Mouse (Mus musculus): ENCODE data around the gene Apbb2.

Apbb2 gene

DNA sequence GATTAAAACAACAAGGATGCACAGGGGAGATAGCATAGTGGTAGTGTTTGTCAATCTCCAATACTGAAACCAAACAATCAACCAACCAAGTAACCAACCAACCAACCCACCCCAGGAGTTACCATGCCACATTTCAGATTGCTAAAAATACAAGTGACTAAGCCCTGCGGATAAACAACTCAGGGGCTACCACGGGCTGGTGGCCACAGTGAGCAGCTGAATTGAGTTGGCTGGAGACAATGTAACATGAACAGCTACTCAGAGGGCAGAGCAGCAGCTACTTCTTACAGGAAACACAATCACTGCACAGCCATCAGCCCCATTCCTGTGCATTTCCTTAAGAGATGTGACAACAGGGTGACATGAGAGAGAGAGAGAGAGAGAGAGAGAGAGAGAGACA lies 274.4 kb downstream of the Apbb2 start:
- DNase-seq (ENCODE audit: low read depth, low spot score) = no peak

DNA sequence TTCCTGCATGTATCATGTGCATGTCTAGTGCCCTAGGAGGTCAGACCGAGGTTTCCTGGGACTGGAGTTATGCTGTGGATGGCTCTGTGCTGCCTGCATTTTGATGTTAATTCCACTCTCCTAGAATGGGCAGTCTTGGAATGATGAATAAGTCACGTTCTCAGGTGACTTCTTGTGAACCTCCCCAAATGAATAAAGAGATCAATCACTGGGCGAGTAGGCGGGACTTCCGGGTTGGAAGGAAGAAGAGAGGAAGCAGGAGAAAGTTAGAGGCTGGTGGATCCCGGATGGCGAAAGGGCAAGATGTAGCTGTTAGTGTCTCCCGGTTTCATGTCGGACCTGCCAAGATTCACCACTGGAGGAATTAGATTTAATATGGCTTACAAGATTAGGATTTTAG lies 276.3 kb downstream of the Apbb2 start:
- no peak for DNase-seq (ENCODE audit: low read depth, low spot score)

DNA sequence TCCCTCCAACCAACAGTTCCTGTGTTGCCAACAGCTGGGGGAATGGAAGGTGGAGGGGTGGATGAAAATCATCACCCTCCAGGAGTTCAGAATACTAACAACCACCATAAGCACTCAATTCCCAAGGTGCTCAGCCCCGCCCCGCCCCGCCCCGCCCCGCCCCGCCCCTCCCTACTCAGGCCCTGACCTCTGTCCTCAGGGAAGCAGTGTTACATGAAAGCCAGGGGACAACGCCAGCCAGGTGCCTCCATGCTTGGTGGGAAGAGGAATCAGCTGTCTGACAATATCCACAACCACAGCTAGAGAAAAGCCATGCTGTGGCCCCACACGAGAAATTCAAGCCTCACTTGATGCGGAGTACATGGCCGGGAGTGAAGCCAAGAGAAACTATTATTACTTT lies 276.7 kb downstream of the Apbb2 start:
- no peak for DNase-seq (ENCODE audit: low read depth, low spot score)

DNA sequence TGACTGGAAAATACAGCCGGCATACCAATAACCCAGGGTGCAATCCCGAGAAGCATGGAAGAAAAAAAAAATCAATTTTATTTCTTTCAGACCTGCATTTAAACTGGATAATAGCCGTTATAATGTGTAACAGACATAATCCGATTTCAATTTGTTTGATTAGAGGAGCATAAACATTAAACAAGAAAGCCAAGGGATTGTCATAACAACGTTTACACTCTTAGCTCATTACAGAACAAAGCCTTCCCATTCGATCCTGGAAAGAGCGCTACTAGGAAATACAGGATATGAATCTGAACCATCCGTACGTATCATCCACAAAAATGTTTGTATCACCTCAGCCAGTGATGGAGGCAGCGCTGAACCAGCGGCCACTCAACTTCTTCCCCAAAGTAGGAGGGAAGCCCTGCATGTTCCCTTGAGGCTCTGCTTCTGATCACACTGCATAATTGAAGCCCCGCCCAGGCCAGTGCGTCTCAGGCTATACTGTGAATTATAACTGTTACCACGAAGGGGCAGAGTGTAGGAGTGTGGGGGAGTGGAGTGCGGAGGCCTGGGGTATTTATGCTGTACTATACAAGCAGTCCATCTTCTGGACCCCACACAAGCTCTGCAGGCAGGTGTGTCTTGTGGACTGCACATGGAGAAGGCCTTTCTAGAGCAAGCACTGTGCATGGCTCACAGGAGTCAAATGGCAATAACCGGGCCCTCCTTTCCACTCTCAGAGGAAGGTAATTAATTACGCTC lies 278.1 kb downstream of the Apbb2 start:
- DNase-seq (ENCODE audit: low read depth, low spot score) = no peak

DNA sequence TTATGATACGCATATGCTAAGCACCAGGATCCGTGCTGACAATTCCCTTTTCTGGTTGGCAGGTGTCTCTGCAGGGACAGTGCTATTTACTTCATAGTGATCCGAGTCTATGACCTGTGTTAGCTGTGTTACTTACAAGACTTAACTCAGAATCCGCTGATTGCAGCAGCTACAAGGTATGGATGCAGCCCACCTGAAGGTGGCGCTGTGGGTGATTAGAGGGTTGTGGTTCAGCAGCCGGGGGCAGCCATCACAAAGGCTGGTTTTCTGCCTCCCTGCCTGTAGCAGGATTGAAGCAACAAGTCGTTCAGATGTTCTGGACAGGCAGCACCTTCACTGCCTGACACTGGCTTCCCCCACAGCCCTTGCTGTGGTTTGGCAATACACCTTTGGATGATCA lies 280.0 kb downstream of the Apbb2 start:
- DNase-seq (ENCODE audit: low read depth, low spot score) = peak; percentile 60

DNA sequence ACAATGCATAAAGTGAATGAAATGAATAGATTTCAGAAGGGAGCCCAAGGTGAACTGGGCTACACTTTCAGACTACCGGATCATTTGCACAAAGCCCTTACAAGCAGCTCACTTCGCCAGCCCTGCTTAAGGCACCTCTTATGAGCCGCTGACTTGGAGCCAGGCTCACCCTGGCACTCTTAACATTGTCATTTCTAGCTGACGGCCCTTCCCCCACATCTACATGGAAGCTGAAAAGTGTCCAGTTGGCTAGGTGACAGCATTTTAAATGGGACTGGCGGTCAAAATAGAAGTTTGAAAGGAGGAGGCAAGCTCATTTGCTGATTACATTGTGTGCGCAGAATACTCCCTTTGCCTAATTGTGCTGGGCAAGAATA lies 280.6 kb downstream of the Apbb2 start:
- no peak for DNase-seq (ENCODE audit: low read depth, low spot score)

DNA sequence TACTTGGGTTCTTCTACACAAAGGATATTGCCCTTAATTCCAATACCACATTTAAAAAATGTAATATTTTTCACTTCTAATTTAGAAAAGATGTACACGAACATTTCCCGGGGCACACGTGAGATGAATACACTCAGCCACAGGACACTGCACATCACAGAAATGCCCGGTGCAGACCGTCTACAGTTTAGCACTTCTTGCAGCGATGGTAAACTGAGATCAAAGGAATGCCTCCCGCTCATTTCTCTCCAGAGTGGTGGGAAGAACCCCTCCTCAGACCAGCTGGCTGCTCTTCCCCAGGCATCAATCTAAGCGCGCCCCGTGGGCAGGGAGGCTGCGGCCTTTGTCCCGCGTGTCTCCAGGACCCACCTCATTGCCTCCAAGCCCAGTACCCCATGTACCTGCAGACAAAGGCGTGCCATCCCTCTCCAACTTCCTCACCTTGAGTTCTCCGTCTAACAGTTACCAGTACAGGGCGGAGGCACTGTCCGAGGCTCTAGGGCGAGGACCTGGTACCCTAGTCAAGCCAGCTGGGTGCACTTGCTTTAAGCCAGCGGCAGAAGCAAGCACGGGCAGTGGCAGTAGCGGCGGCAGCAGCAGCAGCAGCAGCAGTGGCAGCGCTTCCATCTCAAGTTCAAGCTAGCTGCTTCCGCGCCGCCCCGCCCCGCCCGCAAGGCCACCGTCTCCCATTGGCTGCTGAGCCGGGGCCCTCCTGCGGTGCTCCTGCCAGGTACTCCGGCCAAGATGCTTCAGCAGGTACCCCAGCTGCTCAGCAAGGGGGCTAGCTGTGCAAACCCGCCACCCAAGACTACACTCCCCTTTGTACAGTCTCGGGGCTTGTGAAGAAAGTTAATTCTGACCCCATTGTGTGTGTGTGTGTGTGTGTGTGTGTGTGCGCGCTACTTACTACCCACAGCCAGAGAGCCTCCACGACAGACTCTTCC lies 281.3 kb downstream of the Apbb2 start:
- DNase-seq (ENCODE audit: low read depth, low spot score) = peak; percentile 52

DNA sequence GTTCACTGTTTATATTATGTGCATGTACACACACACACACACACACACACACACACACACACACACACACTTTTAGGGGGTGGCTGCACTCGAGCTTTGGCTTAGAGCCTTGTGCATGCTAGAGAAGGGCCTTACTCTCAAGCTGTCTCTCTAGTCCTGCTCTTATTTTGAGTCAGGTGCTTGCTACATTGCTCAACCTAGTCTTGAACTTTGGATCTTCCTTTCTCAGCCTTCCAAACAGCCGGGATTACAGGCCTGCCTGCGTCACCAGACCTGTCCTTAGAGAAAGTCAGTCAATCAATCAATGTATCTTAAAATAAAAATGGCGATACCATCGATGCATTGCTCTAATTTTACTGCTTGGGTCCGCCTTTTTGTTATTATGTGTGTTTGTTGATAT lies 287.8 kb downstream of the Apbb2 start:
- no peak for DNase-seq (ENCODE audit: low read depth, low spot score)

DNA sequence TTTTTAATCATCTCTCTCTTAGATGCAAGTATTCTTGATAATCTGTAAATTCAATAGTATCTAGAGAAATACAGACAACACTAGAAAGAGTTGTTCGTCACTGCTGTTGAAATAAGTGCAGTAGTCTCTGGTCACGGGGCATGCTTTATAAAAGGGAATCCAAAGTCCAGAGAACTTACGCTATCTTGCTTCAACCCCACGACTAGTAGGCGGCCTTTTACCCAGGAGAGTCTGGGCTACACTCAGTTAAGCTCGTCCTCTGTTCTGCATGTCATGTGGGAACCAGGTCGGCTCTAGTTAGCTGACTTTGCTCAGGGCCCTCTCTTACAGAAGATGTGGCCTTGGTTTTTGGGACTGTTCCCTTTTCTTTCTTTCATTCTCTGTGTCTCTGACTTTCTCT lies 289.8 kb downstream of the Apbb2 start:
- DNase-seq (ENCODE audit: low read depth, low spot score) = no peak

DNA sequence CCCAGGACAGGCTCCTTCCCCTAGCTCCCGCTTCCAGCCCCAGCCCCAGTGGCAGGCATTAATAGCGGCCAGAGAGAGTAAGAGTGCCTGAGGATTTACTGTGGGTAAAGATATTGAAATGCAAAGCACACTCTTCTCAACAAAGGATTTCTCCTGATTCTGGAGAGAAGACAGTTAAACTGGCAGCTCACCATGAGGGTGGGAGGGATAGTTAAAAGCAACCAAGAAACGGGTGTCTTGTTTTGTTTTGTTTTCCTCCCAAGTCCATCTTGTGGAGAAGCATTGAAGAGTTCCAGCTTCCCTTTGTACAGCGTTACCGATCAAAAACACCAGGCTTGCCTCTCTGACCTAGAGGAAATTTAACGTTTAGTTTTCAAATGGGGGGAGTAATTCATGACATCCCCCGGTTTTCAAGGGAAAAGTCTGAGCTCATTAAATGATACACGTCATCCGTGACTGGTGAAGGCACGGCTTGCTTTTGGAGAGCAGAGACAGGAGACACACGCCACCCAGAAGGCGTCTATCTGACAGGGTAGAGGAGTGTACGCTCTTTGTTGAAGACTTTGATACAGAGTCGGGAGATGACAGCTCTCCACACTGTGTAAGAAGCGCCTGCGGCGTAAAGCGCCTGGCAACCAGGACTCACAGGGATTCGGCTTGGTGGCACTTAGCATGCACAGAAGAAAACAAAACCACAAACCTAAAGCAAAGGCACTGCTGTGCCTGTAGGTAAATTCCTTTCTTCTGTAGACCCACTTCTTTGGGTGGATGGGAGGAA lies 290.4 kb downstream of the Apbb2 start:
- DNase-seq (ENCODE audit: low read depth, low spot score) = no peak

DNA sequence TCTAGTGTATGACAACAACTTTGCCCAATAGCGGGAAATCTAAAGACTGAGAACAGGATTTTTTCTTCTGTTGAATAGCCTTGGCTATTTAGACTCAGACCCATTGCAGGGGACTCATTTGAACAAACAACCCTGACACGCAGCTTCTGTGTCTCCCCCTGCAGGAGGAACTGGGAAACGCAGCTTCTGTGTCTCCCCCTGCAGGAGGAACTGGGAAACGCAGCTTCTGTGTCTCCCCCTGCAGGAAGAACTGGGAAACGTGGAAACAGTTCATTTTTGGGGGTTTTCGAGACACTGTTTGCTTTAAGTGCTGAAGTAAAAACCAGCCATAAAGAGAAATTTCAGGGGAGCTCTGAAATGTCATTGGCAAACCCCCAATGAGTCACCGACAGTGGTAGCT lies 292.2 kb downstream of the Apbb2 start:
- DNase-seq (ENCODE audit: low read depth, low spot score) = no peak

DNA sequence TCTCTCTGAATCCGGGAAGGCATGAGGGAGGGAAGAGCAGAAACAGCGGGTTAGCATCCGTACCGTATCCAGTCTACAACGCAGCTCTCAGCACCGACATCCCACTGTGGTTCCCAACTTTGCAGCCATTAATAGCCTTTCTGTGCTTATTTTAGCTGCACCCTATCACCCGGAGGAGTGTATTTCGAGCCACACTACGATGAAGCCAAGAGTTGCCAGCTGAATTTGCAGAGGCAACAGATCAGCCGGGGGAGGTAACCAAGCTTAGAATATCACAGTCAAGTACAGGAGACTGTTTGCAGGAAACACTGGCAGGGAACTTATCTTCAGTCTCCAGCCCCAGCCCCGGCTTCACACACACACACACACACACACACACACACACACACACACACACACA lies 295.0 kb downstream of the Apbb2 start:
- DNase-seq (ENCODE audit: low read depth, low spot score) = no peak

DNA sequence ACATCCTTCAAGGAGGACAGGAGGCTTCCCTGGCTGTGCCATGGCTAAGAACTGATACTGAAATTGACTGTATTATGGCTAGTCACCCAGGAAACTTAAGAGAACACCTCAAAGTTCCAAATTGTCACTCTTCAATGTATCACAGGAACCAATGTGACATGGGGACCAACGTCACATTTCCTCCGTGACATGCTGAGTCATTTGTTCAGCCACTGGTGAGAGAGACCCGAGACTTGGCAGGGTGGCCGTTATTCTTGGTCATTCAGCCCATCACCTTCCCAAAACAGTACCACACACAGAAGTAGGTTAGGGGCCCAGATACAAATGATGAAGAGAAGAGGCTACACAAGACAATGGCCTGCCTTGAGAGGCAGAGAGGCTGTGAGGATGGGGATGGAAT lies 295.5 kb downstream of the Apbb2 start:
- DNase-seq (ENCODE audit: low read depth, low spot score) = no peak

DNA sequence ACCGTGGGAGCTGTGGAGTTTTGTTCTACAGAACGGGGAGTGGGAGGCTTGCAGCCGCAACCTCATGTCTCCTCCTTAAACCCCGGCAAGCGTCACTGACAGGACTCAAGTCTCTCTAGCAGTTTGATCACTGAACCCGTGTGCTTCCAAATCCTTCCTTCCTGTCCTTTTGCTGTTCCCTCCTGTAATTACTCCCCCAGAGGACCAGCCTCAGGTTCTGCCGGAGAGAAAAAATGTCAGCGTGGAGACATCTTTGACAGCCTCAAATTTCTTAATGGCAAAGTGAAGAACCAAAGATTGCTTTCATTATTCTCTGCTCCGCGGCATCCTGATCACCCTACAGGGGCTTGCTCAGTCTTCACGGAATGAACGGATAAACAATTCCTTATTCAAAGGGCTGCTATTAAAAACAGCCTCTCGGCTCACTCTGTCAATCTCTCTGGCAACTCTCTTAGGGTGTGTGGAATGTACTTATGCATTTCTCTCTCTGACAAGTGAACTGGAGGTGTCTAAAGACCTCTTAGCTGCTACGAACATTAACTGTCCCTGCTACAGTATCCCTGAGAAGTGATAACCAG lies 298.7 kb downstream of the Apbb2 start:
- DNase-seq (ENCODE audit: low read depth, low spot score) = no peak

DNA sequence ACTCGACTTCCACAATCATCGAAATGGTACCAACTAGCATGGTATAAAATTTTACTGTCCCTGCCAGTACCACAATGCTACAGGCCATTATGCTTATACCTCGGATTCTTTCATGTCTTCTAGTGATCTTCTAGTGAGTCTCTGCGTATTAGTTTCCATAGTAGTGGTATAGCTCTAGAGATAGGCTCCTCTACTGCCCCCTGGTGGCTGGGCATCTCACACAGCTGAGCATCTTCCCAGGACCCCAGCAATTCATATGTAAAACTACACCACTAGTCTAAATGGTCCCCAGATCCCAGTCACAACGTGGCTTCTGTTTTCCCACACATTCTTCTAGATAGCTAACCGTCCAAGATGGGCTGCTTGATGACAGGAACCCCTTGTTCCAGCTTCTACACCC lies 299.2 kb downstream of the Apbb2 start:
- no peak for DNase-seq (ENCODE audit: low read depth, low spot score)

DNA sequence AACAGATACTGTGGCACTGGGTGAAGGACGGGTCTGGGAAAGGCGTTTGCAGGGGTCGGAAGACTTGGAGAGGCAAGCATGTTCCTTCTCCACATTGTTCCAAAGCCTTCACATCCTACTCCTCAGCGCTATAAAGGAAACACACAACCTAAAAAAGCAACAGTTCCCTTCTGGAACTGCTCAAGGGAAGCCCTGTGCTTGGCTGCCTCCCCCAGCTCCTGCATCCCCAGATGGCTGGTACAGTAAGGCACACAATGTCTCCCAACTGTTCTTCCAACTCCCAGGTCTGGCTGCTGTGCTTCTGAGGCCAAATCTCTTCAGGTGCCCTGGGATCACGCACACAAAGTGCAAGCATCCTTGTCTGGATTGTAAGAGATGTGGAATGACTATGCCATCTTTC lies 302.8 kb downstream of the Apbb2 start:
- no peak for DNase-seq (ENCODE audit: low read depth, low spot score)

DNA sequence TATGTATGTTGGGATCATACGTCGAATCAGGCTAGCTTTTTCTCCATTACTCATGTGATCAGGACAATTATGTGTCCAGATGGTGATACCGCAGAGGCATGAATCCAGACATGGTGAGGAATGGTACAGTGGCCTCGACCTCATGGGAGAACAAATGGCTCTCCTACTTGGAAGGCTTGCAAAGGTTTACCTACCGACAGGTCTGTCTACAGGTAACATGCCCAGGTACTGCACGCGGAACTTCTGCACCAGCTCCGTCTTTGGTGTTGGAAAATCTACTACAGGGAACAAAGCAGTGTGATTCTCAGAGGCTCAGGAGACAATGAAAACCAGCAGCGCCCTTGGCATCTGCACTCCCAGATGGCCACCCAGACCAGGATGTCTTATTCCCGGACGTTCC lies 307.8 kb downstream of the Apbb2 start:
- no peak for DNase-seq (ENCODE audit: low read depth, low spot score)

DNA sequence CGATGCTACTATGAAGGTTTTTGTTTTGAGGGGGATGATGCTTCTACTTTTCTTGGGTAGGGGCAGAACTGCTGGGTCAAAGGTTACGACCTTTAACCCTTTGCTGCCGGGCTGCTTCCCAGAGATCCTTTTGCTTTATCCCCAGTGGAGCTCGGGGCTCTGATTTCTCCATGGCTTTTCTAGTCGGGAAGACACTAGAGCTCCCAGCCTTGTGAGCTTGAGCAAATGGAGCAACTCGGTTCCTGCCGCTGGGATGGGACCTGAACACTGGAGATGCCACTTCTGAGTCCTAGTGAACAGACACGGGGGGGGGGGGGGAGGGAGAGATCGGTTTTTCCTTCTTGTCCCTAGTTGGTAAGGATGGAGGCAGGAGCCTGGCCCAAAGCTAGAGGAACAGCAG lies 308.3 kb downstream of the Apbb2 start:
- no peak for DNase-seq (ENCODE audit: low read depth, low spot score)

DNA sequence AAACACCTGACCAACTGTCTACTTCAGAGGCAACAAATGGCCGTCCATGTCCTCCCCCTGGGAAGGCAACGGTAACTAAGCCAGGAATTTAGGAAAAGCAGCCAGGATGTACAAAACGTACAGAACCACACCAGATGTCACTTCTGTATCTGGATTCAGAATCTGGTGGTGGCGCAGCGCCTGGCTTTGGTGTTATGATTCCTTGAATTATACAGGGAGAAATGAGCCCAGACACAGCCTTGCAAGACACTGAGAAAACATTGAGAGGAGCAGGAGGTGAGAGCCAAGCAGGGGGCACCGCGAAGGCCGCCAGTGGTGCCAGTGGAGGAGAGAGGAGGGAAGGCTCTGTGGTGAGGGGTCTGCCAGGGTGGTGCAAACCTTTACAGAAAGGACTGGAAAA lies 313.1 kb downstream of the Apbb2 start:
- DNase-seq (ENCODE audit: low read depth, low spot score) = no peak

DNA sequence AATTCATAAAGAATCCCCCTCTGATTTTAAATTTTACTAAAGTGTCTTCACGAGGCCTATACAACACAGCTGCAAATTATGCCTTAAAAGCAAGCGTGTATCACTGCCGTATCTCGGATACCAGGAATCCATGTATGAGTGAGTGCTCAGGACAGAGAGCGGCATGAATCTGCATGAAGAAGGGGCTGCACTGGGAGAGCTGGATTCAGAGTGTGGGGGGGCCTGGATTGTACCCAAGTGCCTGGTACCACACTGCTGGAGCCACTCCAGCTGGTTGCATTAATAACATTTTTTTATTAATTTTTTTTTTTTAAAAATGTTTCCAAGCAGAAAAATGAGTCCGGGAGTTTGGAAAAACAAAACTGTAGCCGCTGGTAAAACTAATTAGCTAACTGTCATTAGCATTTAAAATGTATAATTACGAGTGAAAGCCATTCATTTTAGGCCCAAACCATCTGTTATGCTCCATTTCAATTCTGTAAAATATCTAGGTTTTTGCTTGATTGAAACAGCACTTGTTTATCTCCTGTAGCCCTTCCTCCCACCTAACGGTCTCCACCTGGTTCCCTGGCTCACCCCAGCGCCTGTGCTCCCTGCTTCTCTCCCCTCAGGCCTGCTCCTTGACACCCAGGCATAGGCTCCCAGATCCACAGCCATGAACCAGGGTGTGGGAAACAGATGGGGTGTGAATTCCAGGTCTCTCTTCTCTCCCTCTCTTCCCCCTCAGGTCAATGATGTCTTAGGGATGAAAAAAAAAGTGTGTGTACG lies 314.1 kb downstream of the Apbb2 start:
- no peak for DNase-seq (ENCODE audit: low read depth, low spot score)

DNA sequence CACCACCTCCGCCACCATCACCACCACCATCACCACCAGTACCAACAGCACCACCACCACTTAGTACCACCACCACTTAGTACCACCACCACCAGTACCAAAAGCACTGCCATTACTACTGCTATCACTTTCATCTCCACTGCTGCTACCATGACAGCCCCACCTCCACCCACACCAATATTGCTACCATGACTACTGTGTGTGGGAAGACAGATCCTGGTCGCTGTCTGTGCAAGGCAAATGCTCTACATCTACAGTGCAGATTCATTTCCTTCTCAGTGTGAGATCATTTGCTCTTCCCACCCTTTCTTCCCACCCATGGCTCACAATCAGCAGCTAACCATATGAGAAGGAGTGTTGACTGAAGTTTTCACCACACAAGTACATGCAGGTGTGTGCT lies 315.7 kb downstream of the Apbb2 start:
- no peak for DNase-seq (ENCODE audit: low read depth, low spot score)

All from mesoderm, embryonic 11.5 days (tissue).